ENCODE assay signal across 1 mouse cellular context in the genomic region with DNA sequence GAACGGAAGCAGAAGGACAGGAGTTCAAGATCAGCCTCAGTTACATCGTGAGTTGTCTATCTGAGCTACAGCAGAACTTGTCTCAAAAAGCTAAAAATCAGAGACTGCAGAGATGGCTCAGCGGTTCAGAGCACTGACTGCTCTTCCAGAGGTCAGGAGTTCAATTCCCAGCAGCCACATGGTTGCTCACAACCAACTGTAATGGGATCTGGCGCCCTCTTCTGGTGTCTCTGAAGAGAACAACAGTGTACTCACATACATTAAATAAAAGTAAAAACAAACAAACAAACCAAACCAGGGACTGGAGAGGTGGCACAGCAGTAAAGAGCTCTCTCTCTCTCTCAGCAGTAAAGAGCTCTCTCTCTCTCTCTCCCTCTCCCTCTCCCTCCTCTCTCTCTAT.
TF ChIP-seq lines count a peak whose summit lies in the region.

No protein-coding gene starts in this region.

TF ChIP-seq in CH12.LX, 34 proteins besides CTCF, POLR2A, EP300 and RAD21:
- no peak for TF ChIP-seq KAT2A (IDR thresholded peaks at IDR 0.05; ENCODE audit: insufficient replicate concordance, low read length)
- TF ChIP-seq TCF12 (IDR thresholded peaks at IDR 0.05; ENCODE audit: low read depth, low read length): no peak
- TF ChIP-seq USF2 (conservative IDR thresholded peaks at IDR 0.05; ENCODE audit: low read depth, low read length): no peak
- TF ChIP-seq USF1 (IDR thresholded peaks at IDR 0.05; ENCODE audit: low read depth, low read length): no peak
- TF ChIP-seq MAFK (IDR thresholded peaks at IDR 0.05; ENCODE audit: insufficient replicate concordance, low read length): no peak
- no peak for TF ChIP-seq MAZ (IDR thresholded peaks at IDR 0.05; ENCODE audit: low read depth, low read length)
- no peak for TF ChIP-seq SIN3A (IDR thresholded peaks at IDR 0.05; ENCODE audit: low read length)
- TF ChIP-seq MAX (IDR thresholded peaks at IDR 0.05; ENCODE audit: low read length): no peak
- no peak for TF ChIP-seq TBP (conservative IDR thresholded peaks at IDR 0.05; ENCODE audit: low read depth, low read length)
- TF ChIP-seq ETS1 (conservative IDR thresholded peaks at IDR 0.05; ENCODE audit: low read depth, low read length): no peak
- no peak for TF ChIP-seq RCOR1 (conservative IDR thresholded peaks at IDR 0.05; ENCODE audit: low read depth, low read length)
- TF ChIP-seq HCFC1 (IDR thresholded peaks at IDR 0.05; ENCODE audit: low read depth, low read length): no peak
- no peak for TF ChIP-seq MXI1 (IDR thresholded peaks at IDR 0.05; ENCODE audit: low read depth, low read length)
- no peak for TF ChIP-seq ZC3H11A (IDR thresholded peaks at IDR 0.05; ENCODE audit: low read depth, low read length)
- TF ChIP-seq UBTF (IDR thresholded peaks at IDR 0.05; ENCODE audit: low read depth, low read length): no peak
- TF ChIP-seq ZMIZ1 (IDR thresholded peaks at IDR 0.05; ENCODE audit: low read depth, low read length): no peak
- no peak for TF ChIP-seq MEF2A (IDR thresholded peaks at IDR 0.05; ENCODE audit: borderline replicate concordance, low read depth, low read length)
- no peak for TF ChIP-seq PAX5 (IDR thresholded peaks at IDR 0.05; ENCODE audit: low read length)
- no peak for TF ChIP-seq MYC (IDR thresholded peaks at IDR 0.05; ENCODE audit: low read depth, low read length)
- no peak for TF ChIP-seq ZNF384 (IDR thresholded peaks at IDR 0.05; ENCODE audit: low read depth, low read length)
